Mouse (Mus musculus): ENCODE data around the gene H2-Oa.

GRCm38 (mm10) chr17:34068864-34069263 lies 23.3 kb upstream of the H2-Oa start:
- TF ChIP-seq TAL1 (IDR thresholded peaks at IDR 0.05; ENCODE audit: low read length) = no peak
- TF ChIP-seq GATA1 (IDR thresholded peaks at IDR 0.05; ENCODE audit: low read length) = no peak
